Mouse (Mus musculus) left cerebral cortex, adult 8-10 months (tissue): ENCODE measurements around the gene Wdr24. TPM values are rescaled to one million over a fixed set of nuclear protein-coding genes. Genes with fewer than 3 reads are reported as not detected.
A peak's percentile ranks its signal among the peaks of the same experiment; 100 is the strongest.
"Not testable (repeated sequence)": the region's sequence is repeated elsewhere in the genome, so short reads cannot be mapped to it uniquely, and the experiment has no call there.

Source experiments
- DNase-seq, 2 experiments: peaks; one replicate each; pipeline ENCODE4 v3.0.0; 2022; ENCODE audit warnings: low spot score in 2 of 2
- total RNA-seq, 4 experiments: library from RNA; stranded (reverse); gene quantifications; 2 replicates each; pipeline ENCODE4 v1.2.4; 2022

Wdr24 gene
- total RNA-seq, 4 experiments from 2014 or later = 22.1 to 28.5 (median 26.8) TPM

DNA sequence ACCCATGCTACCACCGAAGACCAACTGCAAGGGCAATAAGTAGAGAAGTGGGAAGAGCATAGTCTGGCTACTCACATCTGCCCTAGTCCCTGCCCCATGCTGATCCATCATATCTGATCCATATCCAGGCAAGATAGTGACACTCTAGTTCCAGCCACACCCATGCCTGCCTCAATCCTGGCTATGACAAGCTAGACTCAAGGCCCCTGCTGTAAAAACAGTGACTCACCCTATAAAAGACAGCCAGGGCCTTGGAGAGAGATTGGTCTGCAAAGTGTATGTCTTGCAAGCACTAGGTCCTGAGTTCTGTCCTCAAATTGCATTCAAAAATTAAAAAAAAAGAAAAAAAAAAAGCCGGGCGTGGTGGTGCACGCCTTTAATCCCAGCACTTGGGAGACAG is 16.9 kb upstream of the Wdr24 start:
- DNase-seq = no peak

GRCm38 (mm10) chr17:25807452-25807851 is 16.0 kb upstream of the Wdr24 start:
- DNase-seq = not testable (repeated sequence)

DNA sequence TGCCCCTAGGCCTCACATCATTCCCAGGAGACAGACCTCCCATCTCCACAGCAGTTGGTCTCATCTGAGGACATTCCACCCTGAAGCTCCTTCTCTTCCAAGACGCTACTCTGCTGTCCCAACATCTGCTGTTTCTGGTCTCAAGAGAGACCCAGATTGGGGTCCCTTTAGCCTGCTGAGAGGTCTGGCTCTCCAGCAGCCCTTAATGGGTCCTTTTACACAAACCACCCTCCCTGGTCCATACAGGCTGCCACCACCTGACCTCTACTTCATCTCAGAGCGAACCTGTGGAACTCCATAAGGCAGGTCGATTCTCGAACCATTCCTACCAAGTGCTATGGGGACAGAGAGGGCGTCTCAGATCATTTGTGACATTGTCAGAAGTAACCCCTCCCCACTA is 15.4 kb upstream of the Wdr24 start:
- DNase-seq = no peak

DNA sequence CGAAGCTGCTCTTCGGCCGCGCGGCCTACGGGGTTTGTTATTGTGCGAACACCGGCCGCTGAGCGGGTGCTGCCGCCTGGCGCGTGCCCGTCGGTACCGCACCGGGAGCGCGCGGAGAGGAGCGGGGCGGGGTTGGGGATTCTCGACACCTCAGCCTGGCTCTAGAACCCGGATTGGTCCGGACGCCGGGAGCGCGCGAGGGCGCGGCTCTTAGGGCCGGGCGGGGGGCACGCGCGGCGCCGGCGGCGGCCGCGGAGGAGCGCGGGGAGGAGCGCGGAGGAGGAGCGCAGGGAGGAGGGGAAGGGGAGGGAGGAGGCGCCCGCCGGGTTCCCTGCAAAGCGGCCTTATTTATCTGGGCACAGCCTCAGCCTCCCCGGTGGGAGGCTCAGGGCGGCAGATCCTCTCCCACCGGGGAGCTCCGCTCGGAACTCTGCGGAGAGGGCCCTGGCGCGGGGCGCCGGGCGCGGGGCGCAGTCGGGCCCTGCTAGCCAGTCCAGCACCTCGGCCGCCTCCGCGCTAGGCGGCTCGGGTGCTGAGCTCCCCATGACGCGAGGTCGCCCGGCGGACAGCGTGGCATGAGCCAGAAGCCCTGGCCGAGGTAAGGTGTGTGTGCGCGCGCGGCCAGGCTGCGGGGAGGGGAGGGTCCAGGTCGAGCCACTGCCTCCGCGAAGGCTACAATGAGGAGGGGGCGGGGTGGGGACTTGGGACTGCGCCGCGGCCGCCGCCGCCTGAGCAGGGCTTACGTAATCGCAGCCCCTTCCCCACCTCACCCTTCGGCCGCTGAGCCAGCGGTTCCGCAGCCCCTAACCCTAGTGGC is 14.4 kb upstream of the Wdr24 start, which contains the start of gene Fbxl16:
TSS of gene Fbxl16 (plus strand) at position 297 of the 817 bp plus-strand sequence.
- DNase-seq = peak in 1 of 2 experiments; percentile 92

- no peak for DNase-seq
These were observed 13.7 kb upstream of the Wdr24 start for GRCm38 (mm10) chr17:25809606-25810340.

DNA sequence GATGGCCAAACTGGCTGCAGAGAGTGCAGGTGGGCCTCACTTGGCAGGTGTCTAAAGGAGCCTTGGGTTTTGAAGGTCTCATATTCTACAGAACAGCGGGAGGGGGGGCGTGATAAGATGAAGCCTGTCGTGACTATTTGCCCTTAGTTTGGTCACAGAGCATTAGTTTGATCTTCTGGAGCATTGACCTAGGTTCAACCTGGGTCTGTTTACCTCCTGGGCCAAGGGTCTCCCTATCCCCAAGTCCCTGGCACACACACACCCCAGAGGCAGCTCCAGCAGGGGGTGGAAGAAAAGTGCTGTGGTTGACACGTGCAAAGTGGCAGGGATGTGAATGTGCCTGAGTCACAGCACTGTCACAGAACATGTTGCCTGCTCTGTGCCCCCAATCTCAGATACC is 12.5 kb upstream of the Wdr24 start:
- no peak for DNase-seq

DNA sequence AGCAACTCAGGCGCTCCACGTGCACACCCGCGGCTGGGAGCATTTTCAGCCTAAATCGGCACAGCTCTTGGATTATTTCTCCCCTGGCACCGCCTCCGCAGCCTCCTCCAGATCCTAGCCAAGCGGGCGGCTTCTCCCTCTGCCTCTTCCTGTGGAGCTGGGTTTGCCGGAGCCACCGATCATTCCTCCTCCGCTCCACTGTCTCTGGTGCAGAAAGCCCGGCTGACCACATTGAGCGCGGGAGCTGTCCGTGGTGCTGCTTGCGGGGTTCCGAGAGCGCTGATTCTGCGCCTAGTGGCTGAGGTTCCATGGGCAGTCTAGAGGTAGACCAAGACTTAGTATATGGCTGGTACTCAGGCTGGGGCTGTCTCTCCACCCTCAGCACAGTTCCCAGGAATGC is 10.0 kb upstream of the Wdr24 start:
- peak; percentile 69 to 89 for DNase-seq

DNA sequence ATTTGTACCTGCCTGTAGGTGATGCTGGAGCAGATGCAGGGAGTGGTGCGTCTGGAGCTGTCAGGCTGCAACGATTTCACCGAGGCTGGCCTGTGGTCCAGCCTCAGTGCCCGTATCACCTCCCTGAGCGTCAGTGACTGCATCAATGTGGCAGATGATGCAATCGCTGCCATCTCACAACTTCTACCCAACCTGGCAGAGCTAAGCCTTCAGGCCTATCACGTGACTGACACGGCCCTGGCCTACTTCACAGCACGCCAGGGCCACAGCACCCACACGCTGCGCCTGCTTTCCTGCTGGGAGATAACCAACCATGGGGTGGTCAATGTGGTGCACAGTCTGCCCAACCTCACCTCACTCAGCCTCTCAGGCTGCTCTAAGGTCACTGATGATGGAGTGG is 5.8 kb upstream of the Wdr24 start:
- DNase-seq = no peak

- DNase-seq = no peak
These were observed 4.3 kb upstream of the Wdr24 start for GRCm38 (mm10) chr17:25818851-25819780.

DNA sequence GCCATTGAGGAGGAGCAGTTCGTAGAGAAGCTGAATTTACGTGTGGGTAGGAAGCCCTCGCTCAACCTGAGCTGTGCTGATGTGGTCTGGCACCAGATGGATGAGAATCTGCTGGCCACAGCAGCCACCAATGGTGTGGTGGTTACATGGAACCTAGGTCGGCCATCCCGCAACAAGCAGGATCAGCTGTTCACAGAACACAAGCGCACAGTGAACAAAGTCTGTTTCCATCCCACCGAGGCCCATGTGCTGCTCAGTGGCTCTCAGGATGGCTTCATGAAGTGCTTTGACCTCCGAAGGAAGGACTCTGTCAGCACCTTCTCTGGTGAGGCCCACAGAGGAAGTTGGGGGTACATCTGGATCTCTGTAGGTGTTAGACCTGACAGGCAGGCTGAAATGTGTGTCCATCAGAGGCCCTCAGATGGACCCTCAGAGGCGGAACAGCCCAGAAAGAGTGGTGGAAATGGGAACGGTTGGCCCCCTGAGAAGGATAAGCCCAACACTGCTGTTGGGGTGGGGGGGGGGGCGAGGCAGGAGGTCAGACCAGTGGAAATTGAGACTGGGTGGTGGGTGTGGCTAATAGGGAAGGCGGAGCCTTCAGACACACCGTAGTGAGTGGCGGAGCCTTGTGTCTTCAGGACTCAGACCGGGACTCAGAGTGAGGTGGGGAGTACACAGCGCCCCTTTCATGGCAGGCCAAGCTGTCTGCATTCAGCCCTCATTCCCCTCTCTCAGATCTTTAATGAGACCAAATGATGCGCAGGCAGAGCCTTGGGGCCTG is 1.1 kb downstream of the Wdr24 start:
- DNase-seq = no peak

DNA sequence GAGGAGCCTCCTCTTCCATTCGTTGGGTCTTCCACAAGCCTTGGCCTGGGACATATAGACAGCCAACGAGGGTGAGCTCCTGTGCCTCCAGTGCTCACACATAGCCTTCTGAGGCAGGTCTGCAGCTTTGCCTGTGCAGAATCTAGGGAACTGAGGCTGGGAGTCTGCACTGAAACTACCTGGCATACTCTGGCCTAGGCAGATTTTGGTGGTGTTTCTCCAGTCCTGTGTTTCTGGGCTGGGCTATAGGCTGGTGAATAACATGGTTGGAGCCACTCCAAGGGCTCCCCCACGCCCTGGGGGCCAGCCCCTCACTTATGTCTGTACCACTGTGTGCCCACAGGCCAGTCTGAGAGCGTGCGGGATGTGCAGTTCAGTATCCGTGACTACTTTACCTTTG is 1.9 kb downstream of the Wdr24 start:
- DNase-seq = no peak

DNA sequence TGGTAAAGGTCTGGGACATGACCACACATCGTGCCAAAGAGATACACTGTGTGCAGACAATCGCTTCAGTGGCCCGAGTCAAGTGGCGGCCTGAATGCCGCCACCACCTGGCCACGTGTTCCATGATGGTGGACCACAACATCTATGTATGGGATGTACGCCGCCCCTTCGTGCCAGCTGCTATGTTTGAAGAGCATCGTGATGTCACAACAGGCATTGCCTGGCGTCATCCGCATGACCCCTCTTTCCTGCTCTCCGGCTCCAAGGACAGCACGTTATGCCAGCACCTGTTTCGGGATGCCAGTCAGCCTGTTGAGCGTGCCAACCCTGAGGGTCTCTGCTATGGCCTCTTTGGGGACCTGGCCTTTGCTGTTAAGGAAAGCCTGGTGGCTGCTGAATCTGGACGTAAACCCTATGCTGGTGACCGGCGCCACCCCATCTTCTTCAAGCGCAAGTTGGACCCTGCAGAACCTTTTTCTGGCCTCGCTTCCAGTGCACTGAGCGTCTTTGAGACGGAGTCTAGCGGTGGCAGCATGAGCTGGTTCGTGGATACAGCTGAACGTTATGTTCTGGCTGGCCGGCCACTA is 2.6 kb downstream of the Wdr24 start:
- DNase-seq = no peak

DNA sequence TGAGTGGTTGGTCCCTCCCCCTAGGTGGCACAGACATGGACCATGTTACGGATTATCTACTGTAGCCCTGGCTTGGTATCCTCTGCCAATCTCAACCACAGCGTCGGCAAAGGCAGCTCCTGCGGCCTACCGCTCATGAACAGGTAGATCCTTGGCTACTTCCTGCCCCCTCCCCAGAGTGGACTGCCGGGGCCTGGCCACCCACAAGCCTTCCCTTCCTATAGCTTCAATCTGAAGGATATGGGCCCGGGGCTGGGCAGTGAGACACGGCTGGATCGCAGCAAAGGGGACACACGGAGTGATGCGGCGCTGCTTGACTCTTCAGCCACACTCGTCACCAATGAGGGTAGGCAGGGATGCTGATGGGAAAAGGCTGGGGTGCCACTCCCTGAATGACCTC is 3.6 kb downstream of the Wdr24 start:
- no peak for DNase-seq

DNA sequence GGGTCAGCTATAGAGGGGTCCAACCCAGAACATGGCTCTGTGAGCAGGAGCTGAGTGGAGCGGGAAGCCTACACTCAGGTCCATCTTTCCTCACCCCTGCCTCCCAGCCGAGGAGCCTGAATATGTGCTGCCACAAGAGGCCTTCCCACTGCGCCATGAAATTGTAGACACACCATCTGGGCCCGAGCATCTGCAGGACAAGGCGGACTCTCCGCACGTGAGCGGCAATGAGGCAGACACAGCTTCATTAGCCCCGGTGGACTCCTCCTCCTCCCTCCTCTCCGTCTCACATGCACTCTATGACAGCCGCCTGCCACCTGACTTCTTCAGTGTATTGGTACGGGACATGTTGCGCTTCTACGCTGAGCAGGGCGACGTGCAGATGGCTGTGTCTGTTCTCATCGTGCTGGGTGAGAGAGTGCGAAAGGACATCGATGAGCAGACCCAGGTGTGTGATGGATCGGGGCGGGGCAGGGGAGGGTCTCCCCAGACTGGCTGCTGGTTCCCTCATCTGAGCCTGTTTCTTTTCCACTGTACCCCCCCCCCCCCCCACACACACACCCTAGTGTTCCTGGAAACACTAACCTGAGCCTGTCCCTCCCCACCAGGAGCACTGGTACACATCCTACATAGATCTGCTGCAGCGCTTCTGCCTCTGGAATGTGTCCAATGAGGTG is 4.3 kb downstream of the Wdr24 start:
- no peak for DNase-seq

DNA sequence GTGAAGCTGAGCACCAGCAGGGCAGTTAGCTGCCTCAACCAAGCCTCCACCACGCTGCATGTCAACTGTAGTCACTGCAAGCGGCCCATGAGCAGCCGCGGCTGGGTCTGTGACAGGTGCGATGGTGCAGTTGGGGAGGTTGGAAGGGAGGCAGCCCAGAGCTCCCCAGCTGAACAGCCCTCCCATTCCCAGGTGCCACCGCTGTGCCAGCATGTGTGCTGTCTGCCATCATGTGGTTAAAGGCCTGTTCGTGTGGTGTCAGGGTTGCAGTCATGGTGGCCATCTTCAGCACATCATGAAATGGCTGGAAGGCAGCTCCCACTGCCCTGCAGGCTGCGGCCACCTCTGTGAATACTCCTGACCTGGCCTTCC is 4.8 kb downstream of the Wdr24 start:
- no peak for DNase-seq

- peak in 1 of 2 experiments; percentile 81 for DNase-seq
These were observed 5.5 kb downstream of the Wdr24 start, which contains the start of gene Jmjd8 for GRCm38 (mm10) chr17:25828712-25829557. TSS of gene Jmjd8 (plus strand) at chr17:25828867.

GRCm38 (mm10) chr17:25829558-25830017 is 6.2 kb downstream of the Wdr24 start:
- DNase-seq = no peak

DNA sequence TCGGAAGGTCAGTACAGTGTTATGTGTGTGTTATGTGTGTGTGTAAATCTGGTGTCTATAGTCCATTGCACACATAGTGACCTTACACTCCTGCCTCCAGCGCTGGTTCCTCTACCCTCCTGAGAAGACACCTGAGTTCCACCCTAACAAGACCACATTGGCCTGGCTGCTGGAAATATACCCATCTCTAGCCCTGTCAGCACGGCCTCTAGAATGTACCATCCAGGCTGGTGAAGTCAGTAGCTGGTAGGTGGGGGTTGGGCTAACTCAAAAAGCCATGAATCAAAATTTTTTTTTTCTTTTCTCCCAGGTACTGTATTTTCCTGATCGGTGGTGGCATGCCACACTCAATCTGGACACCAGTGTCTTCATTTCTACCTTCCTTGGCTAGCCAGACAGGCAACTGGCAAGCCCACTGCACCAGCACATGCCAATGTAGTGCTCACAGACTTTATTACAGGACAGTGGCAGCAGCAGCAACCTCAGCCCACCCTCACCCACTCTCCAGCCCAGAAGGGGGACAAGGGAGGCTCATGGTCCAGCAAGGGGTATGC is 6.8 kb downstream of the Wdr24 start:
- DNase-seq = no peak
